Mouse (Mus musculus) layer of hippocampus, adult 2 months (tissue): ENCODE data around the gene Ttll10. TPM values are rescaled to one million over a fixed set of nuclear protein-coding genes. Genes with fewer than 3 reads are reported as not detected.
A peak's percentile ranks its signal among the peaks of the same experiment; 100 is the strongest.

Experiments used
- DNase-seq, 2 experiments: peaks; one replicate each; pipeline ENCODE4 v3.0.0; 2022; ENCODE audit warnings: low spot score in 2 of 2
- H3K27ac ChIP-seq: fragments of 200-600 bp; 2 replicates; pipeline ENCODE4 v1.8.1; 2022
- H3K4me3 ChIP-seq: fragments of 200-600 bp; 2 replicates; pipeline ENCODE4 v1.8.1; 2022; ENCODE audit warnings: mild to moderate bottlenecking
- CTCF ChIP-seq: fragments of 200-600 bp; conservative IDR thresholded peaks from 2 replicates; pipeline ENCODE4 v1.8.1; 2022; ENCODE audit warnings: antibody characterized with exemption, mild to moderate bottlenecking, moderate library complexity
- microRNA-seq, 2 experiments: library from miRNA; unstranded; fragments of <30 nt; microRNA quantifications; one replicate each; pipeline ENCODE4 v1.2.0; 2021
- total RNA-seq, 2 experiments: library from RNA; stranded (reverse); gene quantifications; 2 replicates each; pipeline ENCODE4 v1.2.3; 2021

Gene Ttll10
- total RNA-seq, 2 experiments from 2014 or later, result 0.26 TPM; not detected in 1

DNA sequence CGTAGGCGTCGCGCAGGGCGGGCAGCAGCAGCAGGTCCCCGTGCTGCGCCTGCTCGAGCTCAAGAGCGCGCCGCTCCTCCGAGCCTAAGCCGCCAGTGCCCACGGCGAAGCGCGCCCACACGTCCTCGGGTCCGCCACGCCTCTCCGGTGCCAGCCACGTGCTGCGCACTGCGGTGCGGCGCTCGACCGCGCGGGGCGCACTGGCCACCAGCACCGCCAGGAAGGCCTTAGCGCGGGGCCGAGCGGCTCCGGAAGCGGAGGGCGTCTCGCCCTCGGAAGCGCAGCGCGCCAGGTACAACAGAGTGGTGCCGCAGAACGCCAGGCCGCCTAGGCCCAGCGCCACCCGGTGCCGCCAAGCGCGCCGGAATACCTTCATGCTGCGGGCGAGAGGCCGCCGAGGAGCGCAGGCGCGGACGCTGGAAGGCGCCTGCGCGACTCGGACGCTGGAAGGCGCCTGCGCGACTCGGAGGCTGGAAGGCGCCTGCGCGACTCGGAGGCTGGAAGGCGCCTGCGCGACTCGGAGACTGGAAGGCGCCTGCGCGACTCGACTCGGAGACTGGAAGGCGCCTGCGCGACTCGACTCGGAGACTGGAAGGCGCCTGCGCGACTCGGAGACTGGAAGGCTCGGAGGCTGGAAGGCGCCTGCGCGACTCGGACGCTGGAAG lies 66.8 kb downstream of the Ttll10 start, which contains the start of the genes B3galt6 and Sdf4:
Gene B3galt6, minus strand, starts transcription at position 409 of the 665 bp plus-strand sequence.
Gene Sdf4, plus strand, starts transcription at position 632 of the 665 bp plus-strand sequence.
- TF ChIP-seq CTCF, result peak; percentile 84
- peak; percentile 83 for DNase-seq
- H3K4me3 ChIP-seq, result peak within 1 kb of the TSS; percentile 88
- H3K27ac ChIP-seq, result peak within 1 kb of the TSS; percentile 100

DNA sequence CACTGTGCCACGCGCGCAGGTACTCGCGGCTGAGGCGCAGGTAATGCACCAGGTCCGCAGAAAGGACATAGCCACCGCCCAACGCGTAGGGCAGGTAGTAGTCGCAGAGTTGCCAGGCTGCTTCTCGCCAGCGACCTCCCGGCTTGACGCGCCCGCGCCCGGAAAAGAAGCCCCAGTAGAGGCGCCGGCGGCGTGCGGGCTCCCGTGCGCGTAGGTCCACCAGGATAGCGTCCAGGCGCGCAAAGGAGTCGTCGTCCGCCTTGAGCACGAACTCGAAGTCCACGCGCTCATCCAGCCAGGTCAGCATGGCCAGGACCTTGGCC lies 67.3 kb downstream of the Ttll10 start:
- H3K4me3 ChIP-seq, result peak overlapping the region; percentile 88
- DNase-seq, result no peak
- peak overlapping the region; percentile 96 for H3K27ac ChIP-seq
- TF ChIP-seq CTCF, result no peak

DNA sequence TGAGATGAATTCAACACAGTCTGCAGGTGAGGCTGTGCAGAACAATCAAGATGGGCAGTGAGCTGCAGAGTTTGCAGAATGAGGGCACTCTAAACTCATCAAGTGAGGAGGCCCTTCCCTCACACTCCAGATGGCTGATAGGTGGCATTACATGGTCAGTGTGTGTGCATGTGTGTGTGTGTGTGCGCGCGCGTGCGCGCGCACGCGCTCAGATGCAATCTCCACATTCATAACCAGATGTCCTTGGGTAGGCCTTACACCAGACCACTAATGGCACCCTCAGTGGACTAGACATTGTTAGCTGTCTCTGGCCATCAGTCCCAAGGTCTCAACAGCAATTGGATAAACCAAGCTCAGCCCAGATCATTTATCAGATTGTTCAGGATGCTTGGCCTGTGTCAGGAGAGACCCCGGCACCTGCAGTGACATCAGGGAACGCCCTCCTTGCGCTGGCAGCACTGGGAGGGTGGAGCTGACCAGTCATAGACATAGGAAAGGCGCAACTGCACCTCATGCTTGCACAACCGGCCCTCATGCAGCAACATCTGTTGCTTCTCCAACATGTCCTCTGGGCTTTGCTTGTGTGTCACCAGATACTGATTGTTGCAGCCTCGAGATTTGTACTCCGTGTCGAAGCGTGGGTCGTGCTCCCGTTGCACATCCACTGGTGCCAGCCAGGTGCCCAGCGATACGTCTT lies 67.9 kb downstream of the Ttll10 start:
- TF ChIP-seq CTCF, result no peak
- Histone ChIP-seq H3K27ac (peak overlapping the region; percentile 96), H3K4me3 (peak overlapping the region; percentile 88)
- peak; percentile 10 to 12 for DNase-seq

Small RNA genes lying within 50 kb of the gene (microRNA-seq; reads per million reads assigned to microRNA genes)
- gene Mir200a (11.8 to 21.7 reads per million in 2 experiments), gene Mir200b (33.0 to 87.9 reads per million in 2 experiments), gene Mir429 (54.5 to 94.9 reads per million in 2 experiments)

Other genes with a start within 250 kb of the Ttll10 start
- gene Ccnl2, start 246.9 kb downstream of the Ttll10 start, total RNA-seq, result 10 to 100 TPM; 79.4 to 94.2 TPM
- gene Aurkaip1, start 228.1 kb downstream of the Ttll10 start, total RNA-seq, result 100 to 1,000 TPM; 102 to 105 TPM
- gene Mxra8, start 219.7 kb downstream of the Ttll10 start, total RNA-seq, result 10 to 100 TPM in 1 of 2 experiments, 1 to 10 TPM in 1; 8.4 to 10.6 TPM
- 10 to 100 TPM; 80.8 to 81.9 TPM for gene Dvl1, start 212.0 kb downstream of the Ttll10 start, total RNA-seq
- under 1 TPM; 0.33 to 0.44 TPM for gene Tas1r3, start 196.1 kb downstream of the Ttll10 start, total RNA-seq
- 10 to 100 TPM; 29.2 to 31.7 TPM for gene Cptp, start 190.0 kb downstream of the Ttll10 start, total RNA-seq
- gene Ints11, start 189.9 kb downstream of the Ttll10 start, total RNA-seq, result 10 to 100 TPM; 33.7 to 35.8 TPM
- 10 to 100 TPM; 62.3 to 68.1 TPM for gene Pusl1, start 167.6 kb downstream of the Ttll10 start, total RNA-seq
- 100 to 1,000 TPM; 121 to 129 TPM for gene Acap3, start 167.6 kb downstream of the Ttll10 start, total RNA-seq
- gene Ube2j2, start 115.6 kb downstream of the Ttll10 start, total RNA-seq, result 10 to 100 TPM; 69.8 to 71.2 TPM
- gene C1qtnf12, start 97.1 kb downstream of the Ttll10 start, total RNA-seq, result 10 to 100 TPM; 11.5 to 18.0 TPM
- 10 to 100 TPM in 1 of 2 experiments, 1 to 10 TPM in 1; 9.3 to 10.1 TPM for gene B3galt6, start 66.8 kb downstream of the Ttll10 start, total RNA-seq
- gene Sdf4, start 66.5 kb downstream of the Ttll10 start, total RNA-seq, result 100 to 1,000 TPM; 191 to 194 TPM
- 1 to 10 TPM; 1.3 to 2.3 TPM for gene Tnfrsf4, start 45.6 kb downstream of the Ttll10 start, total RNA-seq
- not detected for gene Tnfrsf18, start 33.2 kb downstream of the Ttll10 start, total RNA-seq
- 10 to 100 TPM; 27.3 to 34.9 TPM for gene 9430015G10Rik, start 50.6 kb upstream of the Ttll10 start, total RNA-seq
- gene Rnf223, start 71.1 kb upstream of the Ttll10 start, total RNA-seq, result 1 to 10 TPM in 1 of 2 experiments, under 1 TPM in 1; 0.79 to 1.1 TPM
- 100 to 1,000 TPM; 146 to 148 TPM for gene Agrn, start 138.1 kb upstream of the Ttll10 start, total RNA-seq
- gene Isg15, start 141.4 kb upstream of the Ttll10 start, total RNA-seq, result 1 to 10 TPM in 1 of 2 experiments, under 1 TPM in 1; 0.87 to 1.3 TPM
- 1 to 10 TPM; 5.6 to 7.1 TPM for gene AW011738, start 143.9 kb upstream of the Ttll10 start, total RNA-seq
- under 1 TPM; 0.26 to 0.44 TPM for gene Perm1, start 156.5 kb upstream of the Ttll10 start, total RNA-seq
- gene Plekhn1, start 175.4 kb upstream of the Ttll10 start, total RNA-seq, result 10 to 100 TPM; 41.4 to 43.1 TPM
- 10 to 100 TPM; 70.7 to 72.1 TPM for gene Noc2l, start 176.6 kb upstream of the Ttll10 start, total RNA-seq
- 1 to 10 TPM; 4.8 to 5.4 TPM for gene Samd11, start 196.2 kb upstream of the Ttll10 start, total RNA-seq